Mouse (Mus musculus): ENCODE measurements around the gene Ptprt. TPM values are rescaled to one million over a fixed set of nuclear protein-coding genes. Genes with fewer than 3 reads are reported as not detected.
A peak's percentile ranks its signal among the peaks of the same experiment; 100 is the strongest.

Ptprt gene
- total and polyA plus RNA-seq, 2 experiments = 0.37 to 0.44 TPM

DNA sequence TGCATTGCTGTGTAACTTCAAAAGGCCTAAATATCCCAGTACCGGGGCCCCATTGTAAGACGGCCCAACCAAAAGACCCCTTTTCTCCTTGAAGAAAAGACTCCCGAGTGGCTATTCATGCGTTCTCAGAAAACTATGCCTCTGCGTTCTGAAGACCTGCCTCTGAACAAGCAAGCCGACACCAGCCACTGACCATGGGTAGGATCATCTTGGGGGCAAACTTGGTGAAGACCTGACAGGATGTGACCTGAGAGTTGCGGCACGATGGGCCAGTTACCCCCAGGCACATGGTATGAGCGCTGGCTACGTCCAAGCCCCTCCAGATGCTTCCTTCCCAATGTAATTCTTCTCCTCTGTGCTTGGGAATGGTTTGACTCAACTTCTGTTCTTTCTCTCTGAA lies 153.3 kb downstream of the Ptprt start:
- Histone ChIP-seq H3K27me3 (ENCODE audit: control insufficient read depth, insufficient read depth, low read length) (peaks cover 2% of the 10 kb centered on the region; the same call in 1 of the 2 replicates), H3K4me3 (ENCODE audit: insufficient read depth, low read depth, low read length) (no peak overlapping the region), H3K36me3 (ENCODE audit: control insufficient read depth, insufficient read depth, low read length) (no peaks in the 10 kb centered on the region), H3K27ac (replicated peaks; ENCODE audit: insufficient read depth, low read depth, low read length) (no peak overlapping the region), H3K9ac (ENCODE audit: low read depth, low read length) (no peak overlapping the region), H3K4me1 (ENCODE audit: control insufficient read depth, insufficient read depth, low read length) (no peaks in the 10 kb centered on the region), H3K79me2 (ENCODE audit: control insufficient read depth, insufficient read depth, low read length) (no peaks in the 10 kb centered on the region)
- TF ChIP-seq POLR2A (IDR thresholded peaks at IDR 0.05; ENCODE audit: extremely low read depth, insufficient read depth, low read length) (no peak), CTCF (IDR thresholded peaks at IDR 0.05; ENCODE audit: low read depth, low read length) (no peak)
- 92% methylated on average over 10 of the region's 10 CpGs for WGBS
- DNase-seq (ENCODE audit: extremely low read depth, low read depth, low spot score) = no peak

DNA sequence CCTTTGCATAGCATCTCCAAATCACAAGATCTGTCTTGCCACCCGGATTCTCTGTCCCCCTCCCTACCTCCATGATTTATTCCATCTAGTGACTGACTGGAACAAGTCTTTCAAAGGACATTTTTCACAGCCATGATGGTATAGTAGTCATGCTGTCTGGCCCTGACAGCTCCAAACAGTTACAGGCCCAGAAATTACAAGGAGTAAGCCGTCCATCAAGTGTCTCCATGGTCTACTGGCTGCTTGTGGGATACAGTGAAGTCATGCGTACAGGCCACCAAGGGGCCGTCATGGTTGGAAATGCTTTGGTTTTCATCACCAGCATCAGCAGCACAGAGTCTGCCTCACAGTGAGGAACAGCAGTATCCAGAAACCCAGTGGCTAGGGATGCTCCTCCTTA lies 156.1 kb downstream of the Ptprt start:
- TF ChIP-seq POLR2A (IDR thresholded peaks at IDR 0.05; ENCODE audit: extremely low read depth, insufficient read depth, low read length) (no peak), CTCF (IDR thresholded peaks at IDR 0.05; ENCODE audit: low read depth, low read length) (no peak)

DNA sequence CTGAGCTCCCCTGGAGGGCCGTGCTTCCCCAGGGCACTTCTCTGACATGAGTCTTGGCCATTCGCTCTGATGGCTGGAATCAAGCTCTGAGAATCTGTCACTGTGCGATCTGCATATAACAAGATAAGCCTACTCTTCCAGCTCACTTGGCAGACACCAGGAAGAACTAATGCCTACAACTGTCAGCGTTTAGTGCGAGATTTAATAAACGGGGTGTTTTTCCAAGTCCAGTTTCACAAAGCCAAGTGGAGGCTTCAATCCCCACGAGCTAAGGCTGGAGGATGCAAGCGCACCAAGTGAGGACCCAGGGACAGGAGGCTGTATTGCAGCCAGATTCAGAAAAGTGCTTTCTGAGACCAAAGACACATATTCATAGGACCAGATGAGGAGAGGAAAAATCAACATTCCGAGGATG lies 161.4 kb downstream of the Ptprt start:
- Histone ChIP-seq H3K27me3 (ENCODE audit: control insufficient read depth, insufficient read depth, low read length) (no peaks in the 10 kb centered on the region), H3K4me3 (ENCODE audit: insufficient read depth, low read depth, low read length) (no peak overlapping the region), H3K36me3 (ENCODE audit: control insufficient read depth, insufficient read depth, low read length) (no peaks in the 10 kb centered on the region), H3K9ac (ENCODE audit: low read depth, low read length) (no peak overlapping the region), H3K27ac (replicated peaks; ENCODE audit: insufficient read depth, low read depth, low read length) (no peak overlapping the region), H3K4me1 (ENCODE audit: control insufficient read depth, insufficient read depth, low read length) (no peaks in the 10 kb centered on the region), H3K79me2 (ENCODE audit: control insufficient read depth, insufficient read depth, low read length) (no peaks in the 10 kb centered on the region)
- WGBS = 83% methylated on average over 9 of the region's 9 CpGs
- no peak for TF ChIP-seq POLR2A (IDR thresholded peaks at IDR 0.05; ENCODE audit: extremely low read depth, insufficient read depth, low read length)
- TF ChIP-seq CTCF (IDR thresholded peaks at IDR 0.05; ENCODE audit: low read depth, low read length) = no peak
- no peak for DNase-seq (ENCODE audit: extremely low read depth, low read depth, low spot score)

More for the DNA sequence above, 156.1 kb downstream of the Ptprt start:
- H3K36me3 ChIP-seq (ENCODE audit: control insufficient read depth, insufficient read depth, low read length) = no peaks in the 10 kb centered on the region
- no peak overlapping the region for H3K27ac ChIP-seq (replicated peaks; ENCODE audit: insufficient read depth, low read depth, low read length)
- H3K9ac ChIP-seq (ENCODE audit: low read depth, low read length) = no peak overlapping the region
- WGBS = 83% methylated on average over 4 of the region's 4 CpGs
- no peak overlapping the region for H3K4me3 ChIP-seq (ENCODE audit: insufficient read depth, low read depth, low read length)
- H3K4me1 ChIP-seq (ENCODE audit: control insufficient read depth, insufficient read depth, low read length) = no peaks in the 10 kb centered on the region
- no peaks in the 10 kb centered on the region for H3K79me2 ChIP-seq (ENCODE audit: control insufficient read depth, insufficient read depth, low read length)
- DNase-seq (ENCODE audit: extremely low read depth, low read depth, low spot score) = no peak
- peaks cover 2% of the 10 kb centered on the region; the same call in 1 of the 2 replicates for H3K27me3 ChIP-seq (ENCODE audit: control insufficient read depth, insufficient read depth, low read length)

DNA sequence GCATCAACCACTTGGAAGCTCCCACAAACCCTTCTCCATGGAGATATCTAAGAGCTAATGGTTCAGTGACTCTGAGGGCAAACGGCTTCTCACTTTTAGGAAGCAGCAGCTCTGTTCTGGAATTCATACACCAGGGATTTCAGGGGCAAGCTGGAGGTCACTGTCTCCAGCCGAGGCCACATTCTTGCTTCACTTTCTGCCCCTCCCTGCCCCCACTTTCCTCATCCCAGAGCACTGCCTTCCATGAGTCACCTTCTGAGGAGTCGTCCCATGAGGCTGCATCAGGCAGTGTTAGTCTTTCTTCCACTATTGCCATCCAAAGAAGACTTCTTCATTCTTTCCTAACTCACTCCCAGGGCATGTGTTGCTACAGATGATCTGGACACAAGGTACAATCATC lies 162.8 kb downstream of the Ptprt start:
- 54% methylated on average over 3 of the region's 3 CpGs for WGBS
- H3K36me3 ChIP-seq (ENCODE audit: control insufficient read depth, insufficient read depth, low read length) = no peaks in the 10 kb centered on the region
- no peaks in the 10 kb centered on the region for H3K79me2 ChIP-seq (ENCODE audit: control insufficient read depth, insufficient read depth, low read length)
- no peaks in the 10 kb centered on the region for H3K4me1 ChIP-seq (ENCODE audit: control insufficient read depth, insufficient read depth, low read length)
- no peak overlapping the region for H3K4me3 ChIP-seq (ENCODE audit: insufficient read depth, low read depth, low read length)
- TF ChIP-seq POLR2A (IDR thresholded peaks at IDR 0.05; ENCODE audit: extremely low read depth, insufficient read depth, low read length) (no peak), CTCF (IDR thresholded peaks at IDR 0.05; ENCODE audit: low read depth, low read length) (no peak)
- H3K27ac ChIP-seq (replicated peaks; ENCODE audit: insufficient read depth, low read depth, low read length) = no peak overlapping the region
- peak; percentile 19 for DNase-seq (ENCODE audit: extremely low read depth, low read depth, low spot score)
- H3K27me3 ChIP-seq (ENCODE audit: control insufficient read depth, insufficient read depth, low read length) = no peaks in the 10 kb centered on the region
- no peak overlapping the region for H3K9ac ChIP-seq (ENCODE audit: low read depth, low read length)

GRCm38 (mm10) chr2:162484036-162484435 lies 176.9 kb downstream of the Ptprt start:
- no peak for DNase-seq (ENCODE audit: extremely low read depth, low read depth, low spot score)
- no peaks in the 10 kb centered on the region for H3K36me3 ChIP-seq (ENCODE audit: control insufficient read depth, insufficient read depth, low read length)
- H3K27me3 ChIP-seq (ENCODE audit: control insufficient read depth, insufficient read depth, low read length) = no peaks in the 10 kb centered on the region
- no peak overlapping the region for H3K27ac ChIP-seq (replicated peaks; ENCODE audit: insufficient read depth, low read depth, low read length)
- H3K4me3 ChIP-seq (ENCODE audit: insufficient read depth, low read depth, low read length) = no peak overlapping the region
- TF ChIP-seq POLR2A (IDR thresholded peaks at IDR 0.05; ENCODE audit: extremely low read depth, insufficient read depth, low read length) = no peak
- no peaks in the 10 kb centered on the region for H3K79me2 ChIP-seq (ENCODE audit: control insufficient read depth, insufficient read depth, low read length)
- H3K4me1 ChIP-seq (ENCODE audit: control insufficient read depth, insufficient read depth, low read length) = no peaks in the 10 kb centered on the region
- no peak overlapping the region for H3K9ac ChIP-seq (ENCODE audit: low read depth, low read length)

DNA sequence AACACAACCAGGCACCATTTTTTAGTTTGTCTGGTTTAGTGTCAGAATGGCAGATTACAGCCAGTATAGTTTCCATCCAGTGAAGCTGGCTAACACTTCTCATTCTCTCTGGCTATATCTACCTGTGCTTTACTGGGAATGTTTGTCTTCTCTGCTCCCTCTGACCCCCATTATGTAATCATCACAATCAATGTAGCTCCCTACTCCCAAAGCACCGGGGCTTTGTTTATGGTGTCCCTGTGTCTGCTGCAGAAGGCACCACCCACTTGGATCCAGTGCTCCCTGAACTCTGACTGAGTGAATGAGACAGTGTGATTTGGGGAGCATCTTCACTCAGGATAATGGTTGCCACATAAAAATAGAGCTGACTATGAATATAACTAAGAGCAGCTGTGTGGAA lies 217.8 kb downstream of the Ptprt start:
- Histone ChIP-seq H3K4me3 (ENCODE audit: insufficient read depth, low read depth, low read length) (no peak overlapping the region), H3K36me3 (ENCODE audit: control insufficient read depth, insufficient read depth, low read length) (no peaks in the 10 kb centered on the region), H3K79me2 (ENCODE audit: control insufficient read depth, insufficient read depth, low read length) (no peaks in the 10 kb centered on the region), H3K4me1 (ENCODE audit: control insufficient read depth, insufficient read depth, low read length) (no peaks in the 10 kb centered on the region), H3K27ac (replicated peaks; ENCODE audit: insufficient read depth, low read depth, low read length) (no peak overlapping the region), H3K27me3 (ENCODE audit: control insufficient read depth, insufficient read depth, low read length) (no peaks in the 10 kb centered on the region), H3K9ac (ENCODE audit: low read depth, low read length) (no peak overlapping the region)
- peak; percentile 2 for DNase-seq (ENCODE audit: extremely low read depth, low read depth, low spot score)
- TF ChIP-seq POLR2A (IDR thresholded peaks at IDR 0.05; ENCODE audit: extremely low read depth, insufficient read depth, low read length) (no peak), CTCF (IDR thresholded peaks at IDR 0.05; ENCODE audit: low read depth, low read length) (no peak)
- WGBS = 16% methylated on average over 1 of the region's 1 CpGs
